Mouse (Mus musculus) MEL (cell line): ENCODE data around the gene Lrba.
A peak's percentile ranks its signal among the peaks of the same experiment; 100 is the strongest.

Source experiments
- BHLHE40 ChIP-seq: IDR thresholded peaks from 2 replicates; pipeline ENCODE4 v1.6.1; 2012; ENCODE audit warnings: low read depth, mild to moderate bottlenecking, inconsistent platforms, low read length, improper control_type of control experiment, borderline replicate concordance
- CHD2 ChIP-seq: IDR thresholded peaks from 2 replicates; pipeline ENCODE4 v1.6.1; 2011; ENCODE audit warnings: low read length, improper control_type of control experiment
- CTCF ChIP-seq, 3 experiments: IDR thresholded peaks in 2 of 3; conservative IDR thresholded peaks in 1 of 3; 2 replicates each; pipeline ENCODE4 v1.5.1; 2011 to 2012; ENCODE audit warnings: low read length in 3 of 3, low read depth in 2 of 3, mild to moderate bottlenecking in 2 of 3, improper control_type of control experiment in 1 of 3, inconsistent platforms in 1 of 3, mixed read lengths in 1 of 3, moderate library complexity in 1 of 3; ENCODE audit not compliant: control insufficient read depth in 1 of 3, insufficient read depth in 1 of 3, poor library complexity in 1 of 3, severe bottlenecking in 1 of 3
- ELF1 ChIP-seq: IDR thresholded peaks from 2 replicates; pipeline ENCODE4 v1.6.1; 2014; ENCODE audit warnings: low read depth, mild to moderate bottlenecking, inconsistent platforms, low read length, improper control_type of control experiment, moderate library complexity
- EP300 ChIP-seq, 2 experiments: IDR thresholded peaks; 2 replicates each; pipeline ENCODE4 v1.6.1; 2011; ENCODE audit warnings: improper control_type of control experiment in 2 of 2, low read length in 2 of 2, low read depth in 1 of 2, mild to moderate bottlenecking in 1 of 2
- GATA1 ChIP-seq: IDR thresholded peaks from 2 replicates; pipeline ENCODE4 v1.6.1; 2011; ENCODE audit warnings: low read depth, low read length, improper control_type of control experiment
- HCFC1 ChIP-seq: IDR thresholded peaks from 2 replicates; pipeline ENCODE4 v1.6.1; 2012; ENCODE audit warnings: low read depth, mild to moderate bottlenecking, inconsistent platforms, low read length, improper control_type of control experiment, moderate library complexity
- MAFK ChIP-seq: IDR thresholded peaks from 2 replicates; pipeline ENCODE4 v1.6.1; 2011; ENCODE audit warnings: low read depth, mild to moderate bottlenecking, low read length, improper control_type of control experiment, borderline replicate concordance
- POLR2A ChIP-seq, 2 experiments: IDR thresholded peaks; 2 replicates each; pipeline ENCODE4 v1.6.1; 2011 to 2012; ENCODE audit warnings: low read length in 2 of 2, mild to moderate bottlenecking in 2 of 2, control low read depth in 1 of 2, improper control_type of control experiment in 1 of 2, low read depth in 1 of 2, moderate library complexity in 1 of 2; ENCODE audit not compliant: control insufficient read depth in 1 of 2, insufficient read depth in 1 of 2, poor library complexity in 1 of 2
- RAD21 ChIP-seq: IDR thresholded peaks from 2 replicates; pipeline ENCODE4 v1.6.1; 2011; ENCODE audit warnings: mild to moderate bottlenecking, low read depth, low read length, improper control_type of control experiment
- TAL1 ChIP-seq: IDR thresholded peaks from 2 replicates; pipeline ENCODE4 v1.6.1; 2012; ENCODE audit warnings: mild to moderate bottlenecking, inconsistent platforms, low read length, moderate library complexity, mixed read lengths
- TCF12 ChIP-seq: IDR thresholded peaks from 2 replicates; pipeline ENCODE4 v1.6.1; 2014; ENCODE audit warnings: low read depth, mild to moderate bottlenecking, inconsistent platforms, low read length, improper control_type of control experiment, moderate library complexity
- USF1 ChIP-seq: IDR thresholded peaks from 2 replicates; pipeline ENCODE4 v1.6.1; 2014; ENCODE audit warnings: low read depth, mild to moderate bottlenecking, inconsistent platforms, low read length, improper control_type of control experiment, moderate library complexity

GRCm38 (mm10) chr3:86275651-86276050, 51.2 kb downstream of the Lrba start:
- TF ChIP-seq EP300 (IDR thresholded peaks at IDR 0.05; ENCODE audit: low read depth in 1 of 2, low read length in 2 of 2) (peak in 1 of 2 experiments; percentile 29; a peak in 1 of 4 replicates), MAFK (no peak), POLR2A (IDR thresholded peaks at IDR 0.05; ENCODE audit: control insufficient read depth in 1 of 2, insufficient read depth in 1 of 2, low read depth in 1 of 2, low read length in 2 of 2, poor library complexity in 1 of 2) (no peak), ELF1 (no peak), GATA1 (no peak), CHD2 (no peak), TAL1 (no peak), HCFC1 (no peak), RAD21 (no peak), USF1 (no peak), CTCF (IDR thresholded peaks at IDR 0.05 in 2 of 3, conservative IDR thresholded peaks at IDR 0.05 in 1 of 3; ENCODE audit: control insufficient read depth in 1 of 3, insufficient read depth in 1 of 3, low read depth in 2 of 3, low read length in 3 of 3, poor library complexity in 1 of 3, severe bottlenecking in 1 of 3) (no peak), BHLHE40 (no peak), TCF12 (no peak)
